Mouse (Mus musculus) T-helper 17 cell (primary cell): ENCODE data around the gene St6galnac1.
"Not testable (repeated sequence)": the region's sequence is repeated elsewhere in the genome, so short reads cannot be mapped to it uniquely, and the experiment has no call there.

Experiments used
- in situ Hi-C, 2 experiments: fragments of 300-600 bp; cut with MboI, MseI; formaldehyde crosslinking; loops; 1 replicate in 1 of 2; 2 replicates in 1 of 2; pipeline ENCODE4 v1.15.1; 2025; ENCODE audit warnings: high pct_unique_total_duplicates in 2 of 2

The St6galnac1 gene

GRCm38 (mm10) chr11:116807938-116808606 lies 32.8 kb upstream of the St6galnac1 start:
- in situ Hi-C loops: loop anchor here in 1 of 2 experiments (5.0 to 10.0 kb wide), 2 partner anchors 161 to 473 kb away; partner anchors contain the start of gene Foxj1

GRCm38 (mm10) chr11:116807526-116807925 lies 32.2 kb upstream of the St6galnac1 start:
- in situ Hi-C loops: loop anchor here in 1 of 2 experiments (5.0 to 10.0 kb wide), 2 partner anchors 160 to 473 kb away; partner anchors contain the start of gene Foxj1

GRCm38 (mm10) chr11:116807116-116807515 lies 31.8 kb upstream of the St6galnac1 start:
- in situ Hi-C loops: loop anchor here in 1 of 2 experiments (5.0 to 10.0 kb wide), 2 partner anchors 160 to 472 kb away; partner anchors contain the start of gene Foxj1

- in situ Hi-C loops: loop anchor here in 1 of 2 experiments (5.0 to 10.0 kb wide), 2 partner anchors 159 to 472 kb away; partner anchors contain the start of gene Foxj1
Observed at GRCm38 (mm10) chr11:116806136-116807071, 31.1 kb upstream of the St6galnac1 start.

GRCm38 (mm10) chr11:116802709-116803108 lies 27.4 kb upstream of the St6galnac1 start:
- in situ Hi-C loops: loop anchor here (5.0 to 10.0 kb wide), 3 partner anchors 100 to 468 kb away; partner anchors contain the start of gene Foxj1 (in 1 of the 2)

- in situ Hi-C loops: loop anchor here (5.0 to 10.0 kb wide), 3 partner anchors 99 to 466 kb away; partner anchors contain the start of gene Foxj1 (in 1 of the 2)
Observed at GRCm38 (mm10) chr11:116801106-116801505, 25.8 kb upstream of the St6galnac1 start.

- in situ Hi-C loops: no loop called here
Observed at GRCm38 (mm10) chr11:116799364-116799763, 24.1 kb upstream of the St6galnac1 start.

- in situ Hi-C loops: no loop called here
Observed at GRCm38 (mm10) chr11:116784221-116784620, 8.9 kb upstream of the St6galnac1 start.

- in situ Hi-C loops: no loop called here
Observed at GRCm38 (mm10) chr11:116782737-116783145, 7.4 kb upstream of the St6galnac1 start.

GRCm38 (mm10) chr11:116773205-116773604 lies 2.1 kb downstream of the St6galnac1 start:
- in situ Hi-C loops: loop anchor here in 1 of 2 experiments (10.0 kb wide), 1 partner anchor 1098 kb away; no protein-coding TSS in a partner anchor

GRCm38 (mm10) chr11:116769873-116770272 lies 5.4 kb downstream of the St6galnac1 start:
- in situ Hi-C loops: loop anchor here in 1 of 2 experiments (10.0 kb wide), 1 partner anchor 1095 kb away; no protein-coding TSS in a partner anchor

- in situ Hi-C loops: no loop called here
Observed at GRCm38 (mm10) chr11:116764946-116765345, 10.4 kb downstream of the St6galnac1 start.

- in situ Hi-C loops: no loop called here
Observed at GRCm38 (mm10) chr11:116764346-116764745, 11.0 kb downstream of the St6galnac1 start.

GRCm38 (mm10) chr11:116755191-116755590 lies 20.1 kb downstream of the St6galnac1 start:
- in situ Hi-C loops: no loop called here

- in situ Hi-C loops: no loop called here
Observed at GRCm38 (mm10) chr11:116753674-116754470, 21.4 kb downstream of the St6galnac1 start.

- in situ Hi-C loops: no loop called here
Observed at GRCm38 (mm10) chr11:116749733-116750132, 25.6 kb downstream of the St6galnac1 start.

GRCm38 (mm10) chr11:116748692-116749091 lies 26.6 kb downstream of the St6galnac1 start:
- in situ Hi-C loops: not testable (repeated sequence)

GRCm38 (mm10) chr11:116746822-116747221 lies 28.5 kb downstream of the St6galnac1 start:
- in situ Hi-C loops: not testable (repeated sequence)

- in situ Hi-C loops: not testable (repeated sequence)
Observed at GRCm38 (mm10) chr11:116745457-116745856, 29.9 kb downstream of the St6galnac1 start.

- in situ Hi-C loops: no loop called here
Observed at GRCm38 (mm10) chr11:116738411-116738810, 36.9 kb downstream of the St6galnac1 start.

GRCm38 (mm10) chr11:116732536-116732935 lies 42.8 kb downstream of the St6galnac1 start:
- in situ Hi-C loops: no loop called here
